Mouse (Mus musculus): ENCODE data around the gene Ppara. TPM values are rescaled to one million over a fixed set of nuclear protein-coding genes. Genes with fewer than 3 reads are reported as not detected.

The Ppara gene
- total and polyA plus RNA-seq, 3 experiments: 12.9 to 60.7 (median 53.1) TPM

GRCm38 (mm10) chr15:85791449-85791848 lies 56.7 kb downstream of the Ppara start:
- intact Hi-C loops (cut with DNase I): loop anchor here (5.0 kb wide), 1 partner anchor 34 kb away; no protein-coding TSS in a partner anchor
- DNase-seq: no peak
- no peaks in the 10 kb centered on the region for H3K79me2 ChIP-seq (replicated peaks; ENCODE audit: control insufficient read depth, insufficient read depth, low read length)
- no peaks in the 10 kb centered on the region for H3K27me3 ChIP-seq (ENCODE audit: control insufficient read depth, insufficient read depth, low read length)
- no peak overlapping the region for H3K4me3 ChIP-seq
- no peak overlapping the region for H3K9ac ChIP-seq (ENCODE audit: low read depth, low read length)
- peaks cover 11% of the 10 kb centered on the region for H3K36me3 ChIP-seq (ENCODE audit: control insufficient read depth, insufficient read depth, low read length)
- peaks cover 2% of the 10 kb centered on the region; the same call in 1 of the 2 replicates for H3K4me1 ChIP-seq (ENCODE audit: control insufficient read depth, insufficient read depth, low read length)
- no peak overlapping the region for H3K27ac ChIP-seq
- no peak for TF ChIP-seq CTCF (IDR thresholded peaks at IDR 0.05)
- 74% methylated on average over 4 of the region's 4 CpGs for WGBS

- TF ChIP-seq EP300 (IDR thresholded peaks at IDR 0.05; ENCODE audit: insufficient read depth, low read depth, low read length): no peak
- no peak for TF ChIP-seq CTCF (IDR thresholded peaks at IDR 0.05)
- TF ChIP-seq POLR2A (IDR thresholded peaks at IDR 0.05; ENCODE audit: insufficient read depth, low read depth, low read length): no peak
- no peak overlapping the region for H3K4me3 ChIP-seq
- no peaks in the 10 kb centered on the region for H3K27me3 ChIP-seq (ENCODE audit: control insufficient read depth, insufficient read depth, low read length)
- peaks cover 2% of the 10 kb centered on the region; the same call in 1 of the 2 replicates for H3K4me1 ChIP-seq (ENCODE audit: control insufficient read depth, insufficient read depth, low read length)
- H3K79me2 ChIP-seq (replicated peaks; ENCODE audit: control insufficient read depth, insufficient read depth, low read length): no peaks in the 10 kb centered on the region
- peaks cover 11% of the 10 kb centered on the region for H3K36me3 ChIP-seq (ENCODE audit: control insufficient read depth, insufficient read depth, low read length)
- DNase-seq: peak; percentile 67 to 79
- WGBS: 38% methylated on average over 1 of the region's 1 CpGs
- no peak overlapping the region for H3K9ac ChIP-seq (ENCODE audit: low read depth, low read length)
- intact Hi-C loops (cut with DNase I): loop anchor here (5.0 kb wide), 1 partner anchor 36 kb away; no protein-coding TSS in a partner anchor
- no peak overlapping the region for H3K27ac ChIP-seq
Observed at GRCm38 (mm10) chr15:85792819-85793218, 58.0 kb downstream of the Ppara start.

DNA sequence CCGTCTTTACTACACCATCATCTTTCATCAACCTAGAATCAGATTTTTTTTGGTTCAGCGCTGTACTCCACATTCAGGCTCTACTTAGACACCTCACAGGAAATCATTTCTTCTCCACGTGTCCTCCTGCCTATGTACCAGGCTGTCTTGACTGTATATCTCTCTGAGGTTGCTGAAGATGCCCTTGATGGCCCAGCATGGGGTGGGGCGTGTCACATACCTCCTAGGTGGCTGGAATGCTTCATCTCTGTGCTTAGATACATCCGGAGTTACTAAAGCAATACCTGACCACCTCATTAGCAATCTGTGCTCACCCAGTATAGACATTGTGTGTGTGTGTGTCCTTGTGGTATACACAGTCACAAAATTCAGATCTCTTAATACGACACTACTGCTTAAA lies 60.7 kb downstream of the Ppara start:
- Histone ChIP-seq H3K27ac (no peak overlapping the region), H3K79me2 (replicated peaks; ENCODE audit: control insufficient read depth, insufficient read depth, low read length) (no peaks in the 10 kb centered on the region), H3K4me1 (ENCODE audit: control insufficient read depth, insufficient read depth, low read length) (no peaks in the 10 kb centered on the region), H3K9ac (ENCODE audit: low read depth, low read length) (no peak overlapping the region), H3K36me3 (ENCODE audit: control insufficient read depth, insufficient read depth, low read length) (peaks cover 15% of the 10 kb centered on the region), H3K4me3 (no peak overlapping the region), H3K27me3 (ENCODE audit: control insufficient read depth, insufficient read depth, low read length) (no peaks in the 10 kb centered on the region)
- TF ChIP-seq CTCF (IDR thresholded peaks at IDR 0.05) (no peak), POLR2A (IDR thresholded peaks at IDR 0.05; ENCODE audit: insufficient read depth, low read depth, low read length) (no peak), EP300 (IDR thresholded peaks at IDR 0.05; ENCODE audit: insufficient read depth, low read depth, low read length) (no peak)
- whole genome bisulfite sequencing: 67% methylated on average over 6 of the region's 6 CpGs
- intact Hi-C loops (cut with DNase I): no loop called here
- DNase-seq: no peak

- DNase-seq: peak in 1 of 2 experiments; percentile 68
- 62% methylated on average over 8 of the region's 8 CpGs for WGBS
- no peak overlapping the region for H3K4me3 ChIP-seq
- TF ChIP-seq POLR2A (IDR thresholded peaks at IDR 0.05; ENCODE audit: insufficient read depth, low read depth, low read length) (no peak), CTCF (IDR thresholded peaks at IDR 0.05) (no peak), EP300 (IDR thresholded peaks at IDR 0.05; ENCODE audit: insufficient read depth, low read depth, low read length) (peak; percentile 39; the same call in 1 of the 2 replicates)
- peak overlapping the region; percentile 28 for H3K9ac ChIP-seq (ENCODE audit: low read depth, low read length)
- no peaks in the 10 kb centered on the region for H3K27me3 ChIP-seq (ENCODE audit: control insufficient read depth, insufficient read depth, low read length)
- H3K4me1 ChIP-seq (ENCODE audit: control insufficient read depth, insufficient read depth, low read length): no peaks in the 10 kb centered on the region; the same call in 1 of the 2 replicates
- intact Hi-C loops (cut with DNase I): no loop called here
- H3K79me2 ChIP-seq (replicated peaks; ENCODE audit: control insufficient read depth, insufficient read depth, low read length): no peaks in the 10 kb centered on the region
- peak overlapping the region; percentile 68 for H3K27ac ChIP-seq
- peaks cover 4% of the 10 kb centered on the region; the same call in 1 of the 2 replicates for H3K36me3 ChIP-seq (ENCODE audit: control insufficient read depth, insufficient read depth, low read length)
Observed at GRCm38 (mm10) chr15:85798676-85799075, 63.9 kb downstream of the Ppara start.

DNA sequence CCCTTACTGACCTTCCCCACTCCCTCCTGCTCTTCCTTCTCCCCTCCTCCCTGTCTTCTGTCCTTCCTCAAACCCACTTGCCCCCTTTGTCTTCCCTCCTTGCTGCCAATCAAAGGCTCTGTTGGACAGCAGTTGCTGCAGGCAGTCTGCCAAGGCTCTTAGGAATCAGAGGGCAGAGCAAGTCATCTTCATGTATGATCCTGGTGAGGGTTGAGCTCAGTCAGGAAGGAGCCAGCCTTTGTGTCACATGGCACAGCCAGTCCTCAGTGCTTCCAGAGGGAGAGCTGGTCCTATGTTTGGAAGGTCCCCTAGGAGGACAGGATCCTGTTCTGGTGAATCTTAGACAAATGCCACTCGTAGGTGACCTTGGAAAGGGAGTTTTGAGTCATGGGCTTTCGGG lies 68.1 kb downstream of the Ppara start:
- Histone ChIP-seq H3K79me2 (replicated peaks; ENCODE audit: control insufficient read depth, insufficient read depth, low read length) (no peaks in the 10 kb centered on the region), H3K36me3 (ENCODE audit: control insufficient read depth, insufficient read depth, low read length) (peaks cover 3% of the 10 kb centered on the region; the same call in 1 of the 2 replicates), H3K9ac (ENCODE audit: low read depth, low read length) (no peak overlapping the region), H3K4me1 (ENCODE audit: control insufficient read depth, insufficient read depth, low read length) (no peaks in the 10 kb centered on the region; the same call in 1 of the 2 replicates), H3K27ac (peak overlapping the region; percentile 45), H3K27me3 (ENCODE audit: control insufficient read depth, insufficient read depth, low read length) (no peaks in the 10 kb centered on the region), H3K4me3 (no peak overlapping the region)
- peak; percentile 54 to 67 for DNase-seq
- intact Hi-C loops (cut with DNase I): loop anchor here (5.0 kb wide), 1 partner anchor 61 kb away; no protein-coding TSS in a partner anchor
- TF ChIP-seq EP300 (IDR thresholded peaks at IDR 0.05; ENCODE audit: insufficient read depth, low read depth, low read length) (0 out of 2 replicates have a peak, but pooled peaks have one; percentile 43), CTCF (IDR thresholded peaks at IDR 0.05) (no peak)
- WGBS: 63% methylated on average over 2 of the region's 2 CpGs

GRCm38 (mm10) chr15:85806886-85807285 lies 72.1 kb downstream of the Ppara start:
- H3K9ac ChIP-seq (ENCODE audit: low read depth, low read length): no peak overlapping the region
- no peak for DNase-seq
- H3K36me3 ChIP-seq (ENCODE audit: control insufficient read depth, insufficient read depth, low read length): no peaks in the 10 kb centered on the region
- H3K27me3 ChIP-seq (ENCODE audit: control insufficient read depth, insufficient read depth, low read length): no peaks in the 10 kb centered on the region
- 58% methylated on average over 4 of the region's 4 CpGs for WGBS
- no peaks in the 10 kb centered on the region for H3K79me2 ChIP-seq (replicated peaks; ENCODE audit: control insufficient read depth, insufficient read depth, low read length)
- H3K27ac ChIP-seq: no peak overlapping the region
- TF ChIP-seq CTCF (IDR thresholded peaks at IDR 0.05) (no peak), EP300 (IDR thresholded peaks at IDR 0.05; ENCODE audit: insufficient read depth, low read depth, low read length) (no peak), POLR2A (IDR thresholded peaks at IDR 0.05; ENCODE audit: insufficient read depth, low read depth, low read length) (no peak)
- H3K4me1 ChIP-seq (ENCODE audit: control insufficient read depth, insufficient read depth, low read length): peaks cover 3% of the 10 kb centered on the region
- intact Hi-C loops (cut with DNase I): no loop called here
- H3K4me3 ChIP-seq: no peak overlapping the region
